Mouse (Mus musculus): ENCODE results near the gene Ccdc30. TPM values are rescaled to one million over a fixed set of nuclear protein-coding genes. Genes with fewer than 3 reads are reported as not detected.

The Ccdc30 gene
- polyA plus RNA-seq (2017; shearing (Covaris generic)), result 1 to 10 TPM; 3.0 to 5.3 TPM

GRCm38 (mm10) chr4:119415072-119415753, at the start of gene Ccdc30:
Gene Ccdc30, minus strand, starts transcription at chr4:119415521.

GRCm38 (mm10) chr4:119422294-119422964, 7.1 kb upstream of the Ccdc30 start, which contains the start of the genes Ppcs and Zmynd12:
Gene Ppcs, minus strand, starts transcription at chr4:119422420.
Gene Zmynd12, plus strand, starts transcription at chr4:119422814.

DNA sequence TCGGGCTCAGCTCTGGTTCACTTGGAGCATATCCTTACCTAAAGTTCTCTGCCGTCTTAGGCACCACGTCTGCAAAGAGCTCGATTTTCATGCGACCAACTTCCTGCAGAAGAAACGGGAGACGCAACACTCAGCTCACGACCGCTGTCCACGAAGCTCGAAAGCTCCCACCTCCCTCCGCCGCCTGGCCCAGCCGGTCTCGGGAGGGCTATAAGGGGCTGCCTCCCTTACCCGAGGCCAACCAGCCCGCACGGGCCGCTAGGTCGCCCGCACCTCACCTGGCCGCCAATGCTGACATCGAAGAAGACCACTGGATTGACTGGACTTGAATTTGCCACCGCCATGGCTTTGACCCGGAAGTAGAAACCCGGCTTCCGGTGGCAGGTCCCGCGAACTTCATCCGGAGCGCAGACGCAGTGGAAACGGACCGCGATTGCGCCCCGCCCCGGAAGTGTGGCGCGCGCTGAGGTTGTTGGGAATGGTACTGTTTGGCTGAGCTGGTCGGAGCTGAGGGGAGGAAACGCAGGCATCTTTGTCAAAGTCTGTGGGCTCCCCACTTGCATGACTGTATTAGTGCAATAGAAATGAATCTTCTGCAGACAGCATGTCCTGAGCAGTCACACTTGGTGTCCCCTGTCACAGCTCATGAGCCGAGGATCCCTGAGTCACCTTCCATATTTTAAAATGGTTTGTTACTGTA, 95.0 kb downstream of the Ccdc30 start, which contains the start of gene Ppih:
Gene Ppih, minus strand, starts transcription at position 416 of the 700 bp plus-strand sequence.

GRCm38 (mm10) chr4:119294415-119295133, 120.7 kb downstream of the Ccdc30 start, which contains the start of gene Ybx1:
Gene Ybx1, minus strand, starts transcription at chr4:119294604.

Other genes with a start within 250 kb of the Ccdc30 start
- gene Zfp691, start 241.3 kb downstream of the Ccdc30 start, polyA plus RNA-seq (2017; shearing (Covaris generic)), result 1 to 10 TPM; 3.3 to 3.7 TPM
- gene Ermap, start 225.5 kb downstream of the Ccdc30 start, polyA plus RNA-seq (2017; shearing (Covaris generic)), result 1 to 10 TPM in 1 of 2 experiments, under 1 TPM in 1; 0.46 to 6.2 TPM
- gene Svbp, start 220.2 kb downstream of the Ccdc30 start, polyA plus RNA-seq (2017; shearing (Covaris generic)), result 10 to 100 TPM; 59.6 to 65.9 TPM
- under 1 TPM in 1 of 2 experiments, not detected in 1; 0.24 TPM for gene Tmem269, start 197.3 kb downstream of the Ccdc30 start, polyA plus RNA-seq (2017; shearing (Covaris generic))
- gene AU022252, start 182.8 kb downstream of the Ccdc30 start, polyA plus RNA-seq (2017; shearing (Covaris generic)), result 10 to 100 TPM; 14.2 to 20.5 TPM
- gene P3h1, start 182.6 kb downstream of the Ccdc30 start, polyA plus RNA-seq (2017; shearing (Covaris generic)), result 1 to 10 TPM; 2.3 to 3.5 TPM
- gene Cldn19, start 160.1 kb downstream of the Ccdc30 start, polyA plus RNA-seq (2017; shearing (Covaris generic)), result under 1 TPM in 1 of 2 experiments, not detected in 1; 0.42 TPM
- 100 to 1,000 TPM; 412 to 447 TPM for gene Ybx1, start 120.9 kb downstream of the Ccdc30 start, polyA plus RNA-seq (2017; shearing (Covaris generic))
- 10 to 100 TPM; 33.5 to 41.9 TPM for gene Ppih, start 95.0 kb downstream of the Ccdc30 start, polyA plus RNA-seq (2017; shearing (Covaris generic))
- gene Ppcs, start 6.9 kb upstream of the Ccdc30 start, polyA plus RNA-seq (2017; shearing (Covaris generic)), result 10 to 100 TPM; 50.1 to 67.5 TPM
- under 1 TPM in 1 of 2 experiments, not detected in 1; 0.89 TPM for gene Zmynd12, start 7.3 kb upstream of the Ccdc30 start, polyA plus RNA-seq (2017; shearing (Covaris generic))
- gene Rimkla, start 77.1 kb upstream of the Ccdc30 start, polyA plus RNA-seq (2017; shearing (Covaris generic)), result under 1 TPM in 1 of 2 experiments, not detected in 1; 0.35 TPM
- 10 to 100 TPM; 35.1 to 39.6 TPM for gene Foxj3, start 121.5 kb upstream of the Ccdc30 start, polyA plus RNA-seq (2017; shearing (Covaris generic))
- gene Frg2f1, start 124.0 kb upstream of the Ccdc30 start, polyA plus RNA-seq (2017; shearing (Covaris generic)), result 1 to 10 TPM; 3.4 to 6.7 TPM
- gene Guca2a, start 222.2 kb upstream of the Ccdc30 start, polyA plus RNA-seq (2017; shearing (Covaris generic)), result not detected
- gene Guca2b, start 243.4 kb upstream of the Ccdc30 start, polyA plus RNA-seq (2017; shearing (Covaris generic)), result not detected